Mouse (Mus musculus): ENCODE results near the gene Pgpep1. TPM values are rescaled to one million over a fixed set of nuclear protein-coding genes. Genes with fewer than 3 reads are reported as not detected.

Pgpep1 gene
- total RNA-seq, 2 experiments from 2014 or later: 62.1 to 76.0 TPM

GRCm38 (mm10) chr8:70691727-70692231 lies 31.6 kb upstream of the Pgpep1 start:
- DNase-seq (ENCODE audit: low spot score in 2 of 2): no peak

- DNase-seq (ENCODE audit: low spot score in 2 of 2): no peak
Measured at GRCm38 (mm10) chr8:70691230-70691629, 31.0 kb upstream of the Pgpep1 start.

GRCm38 (mm10) chr8:70689892-70690390 lies 29.8 kb upstream of the Pgpep1 start:
- DNase-seq (ENCODE audit: low spot score in 2 of 2): no peak

- no peak for DNase-seq (ENCODE audit: low spot score in 2 of 2)
Measured at GRCm38 (mm10) chr8:70688136-70688535, 27.9 kb upstream of the Pgpep1 start.

GRCm38 (mm10) chr8:70687576-70687975 lies 27.4 kb upstream of the Pgpep1 start:
- DNase-seq (ENCODE audit: low spot score in 2 of 2): peak in 1 of 2 experiments; percentile 57

DNA sequence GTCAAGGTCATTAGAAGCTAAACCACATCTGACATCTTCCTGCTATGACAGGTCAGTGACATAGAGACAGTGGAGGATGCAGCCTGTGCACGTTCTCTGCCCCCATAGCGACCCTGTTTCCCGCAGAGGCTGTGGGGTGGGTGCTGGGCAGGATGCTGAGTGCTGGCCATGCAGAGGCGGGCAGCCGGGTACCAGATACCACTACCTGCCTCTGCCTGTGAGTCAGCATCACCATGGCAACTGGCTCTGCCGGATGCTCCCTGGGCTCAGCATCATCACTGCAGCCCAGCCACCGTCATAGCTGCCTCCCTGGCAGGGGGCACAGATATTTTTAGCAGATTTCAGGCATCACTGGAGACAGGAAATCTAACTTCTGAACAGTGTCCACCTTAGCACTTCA lies 24.1 kb upstream of the Pgpep1 start:
- DNase-seq (ENCODE audit: low spot score in 2 of 2): no peak

DNA sequence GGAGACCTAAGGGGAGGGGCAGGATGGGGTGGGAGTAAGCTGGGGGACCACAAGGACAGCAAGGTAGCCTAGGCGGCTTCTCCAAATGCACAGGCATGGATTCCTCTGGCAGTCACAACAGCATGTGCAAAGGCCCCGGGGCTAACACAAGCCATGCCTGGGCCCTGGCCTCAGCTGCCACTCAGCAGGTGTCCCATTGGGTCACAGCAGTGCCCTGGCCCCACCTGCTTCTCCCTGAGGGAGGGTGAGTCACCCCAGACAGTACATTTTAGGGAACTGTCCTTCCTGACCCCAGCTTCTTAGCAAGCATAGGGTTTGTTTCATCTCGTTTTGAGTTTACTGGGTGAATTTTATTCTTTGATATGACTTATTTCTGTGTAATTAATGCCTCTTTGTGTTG lies 22.5 kb upstream of the Pgpep1 start:
- DNase-seq (ENCODE audit: low spot score in 2 of 2): no peak

GRCm38 (mm10) chr8:70682193-70682592 lies 22.0 kb upstream of the Pgpep1 start:
- peak; percentile 54 to 61 for DNase-seq (ENCODE audit: low spot score in 2 of 2)

DNA sequence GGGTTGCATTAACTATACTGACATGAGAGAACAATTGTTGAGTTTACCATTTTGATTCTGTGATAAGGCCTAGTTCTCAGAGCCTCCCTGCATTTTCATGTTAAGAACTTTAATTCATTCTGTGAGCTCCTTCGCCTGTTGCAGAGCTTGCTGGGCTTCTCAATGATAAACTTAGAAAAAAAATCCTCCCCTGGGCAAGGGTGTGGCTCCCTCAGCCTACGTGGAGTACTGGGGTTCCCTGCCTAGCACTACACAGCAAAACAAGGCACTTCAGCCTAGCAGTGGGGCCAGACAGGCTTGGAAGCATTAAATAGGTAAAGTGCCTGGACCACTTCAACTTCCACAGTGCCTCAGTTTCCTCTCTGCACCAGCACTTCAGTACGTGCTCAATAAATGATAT lies 21.2 kb upstream of the Pgpep1 start:
- no peak for DNase-seq (ENCODE audit: low spot score in 2 of 2)

- no peak for DNase-seq (ENCODE audit: low spot score in 2 of 2)
Measured at GRCm38 (mm10) chr8:70680039-70680438, 19.9 kb upstream of the Pgpep1 start.

- no peak for DNase-seq (ENCODE audit: low spot score in 2 of 2)
Measured at GRCm38 (mm10) chr8:70679404-70679803, 19.2 kb upstream of the Pgpep1 start.

- DNase-seq (ENCODE audit: low spot score in 2 of 2): no peak
Measured at GRCm38 (mm10) chr8:70678679-70679078, 18.5 kb upstream of the Pgpep1 start.

GRCm38 (mm10) chr8:70677451-70678080 lies 17.4 kb upstream of the Pgpep1 start:
- no peak for DNase-seq (ENCODE audit: low spot score in 2 of 2)

DNA sequence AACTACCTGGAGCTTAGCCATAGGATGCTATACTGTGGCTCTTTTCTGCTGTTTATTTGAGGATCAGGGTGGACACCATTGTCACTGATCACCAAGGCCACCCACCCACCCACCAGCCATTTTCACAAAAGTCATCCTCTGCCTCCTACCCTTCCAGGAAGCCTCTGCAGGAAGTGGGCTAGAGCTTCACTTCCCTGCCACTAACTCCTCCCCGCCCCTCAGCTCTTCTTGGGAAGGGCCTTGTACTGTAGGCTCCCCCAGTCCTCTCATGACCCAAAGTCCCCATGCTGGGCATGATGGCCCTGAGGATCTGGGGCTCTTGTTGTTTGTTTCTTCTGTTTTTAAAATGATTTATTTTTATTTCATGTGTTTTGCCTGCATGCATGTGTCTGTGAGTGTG lies 15.1 kb upstream of the Pgpep1 start:
- no peak for DNase-seq (ENCODE audit: low spot score in 2 of 2)

GRCm38 (mm10) chr8:70674716-70675115 lies 14.5 kb upstream of the Pgpep1 start:
- DNase-seq (ENCODE audit: low spot score in 2 of 2): no peak

DNA sequence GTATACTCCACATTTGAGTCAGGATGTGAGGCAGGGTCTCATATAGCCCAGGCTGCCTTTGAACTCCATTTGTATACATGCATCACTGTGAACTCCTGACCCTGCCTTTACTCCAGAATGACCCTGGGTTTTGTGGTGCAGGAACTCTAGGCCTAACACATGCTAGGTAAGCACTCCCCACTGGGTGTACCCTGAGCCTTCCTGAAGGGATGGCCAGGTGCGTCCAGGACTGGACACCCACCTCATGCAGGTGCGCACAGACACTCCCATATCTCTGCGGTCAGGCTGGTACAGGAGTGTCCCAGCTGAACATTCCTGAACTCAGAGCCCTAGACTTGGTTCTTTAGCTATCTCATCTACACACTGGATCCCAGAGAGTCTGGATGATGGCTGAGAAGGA lies 13.9 kb upstream of the Pgpep1 start:
- DNase-seq (ENCODE audit: low spot score in 2 of 2): no peak

DNA sequence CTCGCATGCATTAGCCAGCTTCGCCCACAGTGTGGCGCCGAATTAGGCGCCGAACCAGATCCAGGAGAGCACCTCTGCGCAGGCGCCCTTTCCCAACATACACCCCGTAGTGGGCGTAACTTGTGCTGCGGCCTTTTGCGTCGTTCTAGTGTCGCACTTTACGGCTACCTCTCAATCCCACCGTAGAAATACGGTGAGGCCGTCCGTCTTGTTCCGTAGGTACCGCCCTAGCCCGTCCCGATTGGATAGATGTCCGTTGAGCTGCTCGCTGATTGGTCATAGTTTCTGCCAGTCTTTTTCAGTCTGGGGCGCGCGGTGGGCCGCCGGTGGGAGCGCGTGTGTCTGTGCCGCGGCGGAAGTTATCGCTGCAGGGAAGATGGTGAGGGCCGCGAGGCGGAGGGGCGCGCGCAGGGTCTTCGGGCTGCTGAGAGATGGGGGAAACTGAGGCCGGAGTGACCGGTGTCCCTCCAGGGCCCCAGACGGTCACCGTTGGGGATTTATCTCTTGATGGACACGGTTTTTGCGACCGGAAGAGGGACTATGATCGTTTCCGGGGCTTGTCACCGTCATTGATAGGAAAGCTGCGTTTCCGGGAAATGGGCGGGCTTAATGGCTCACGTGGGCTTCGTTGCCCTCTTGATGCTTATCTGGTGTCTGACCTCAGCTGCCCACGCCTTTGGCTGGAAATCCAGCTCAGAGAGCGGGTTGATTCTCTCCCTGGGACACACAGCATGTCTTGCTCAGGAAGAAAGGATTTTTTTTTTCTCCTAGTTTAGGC lies 13.1 kb upstream of the Pgpep1 start, which contains the start of gene Lsm4:
Lsm4 (plus strand) TSS at position 170 of the 778 bp plus-strand sequence.
- DNase-seq (ENCODE audit: low spot score in 2 of 2): peak; percentile 94 to 98

GRCm38 (mm10) chr8:70672325-70673078 lies 12.3 kb upstream of the Pgpep1 start:
- DNase-seq (ENCODE audit: low spot score in 2 of 2): no peak

GRCm38 (mm10) chr8:70671615-70672324 lies 11.6 kb upstream of the Pgpep1 start:
- no peak for DNase-seq (ENCODE audit: low spot score in 2 of 2)

- DNase-seq (ENCODE audit: low spot score in 2 of 2): no peak
Measured at GRCm38 (mm10) chr8:70667071-70667470, 6.9 kb upstream of the Pgpep1 start.

GRCm38 (mm10) chr8:70665599-70665998 lies 5.4 kb upstream of the Pgpep1 start:
- DNase-seq (ENCODE audit: low spot score in 2 of 2): no peak
